Mouse (Mus musculus): ENCODE measurements at regions not wholly inside any gene's neighbourhood (a gene's known extent, or its start where the extent isn't known, plus 50 kb on each side); places are given as distances from the start of the nearest gene placed in this dataset.

GRCm38 (mm10) chr4:109610222-109610621, 56.8 kb downstream of the Cdkn2c start:
- DNase-seq (ENCODE audit: extremely low read depth, low read depth, low spot score) = no peak
- Histone ChIP-seq H3K27ac (replicated peaks; ENCODE audit: insufficient read depth, low read depth, low read length) (no peak overlapping the region), H3K4me1 (ENCODE audit: control insufficient read depth, insufficient read depth, low read length) (no peaks in the 10 kb centered on the region), H3K79me2 (ENCODE audit: control insufficient read depth, insufficient read depth, low read length) (no peaks in the 10 kb centered on the region), H3K4me3 (ENCODE audit: insufficient read depth, low read depth, low read length) (no peak overlapping the region), H3K36me3 (ENCODE audit: control insufficient read depth, insufficient read depth, low read length) (no peaks in the 10 kb centered on the region), H3K27me3 (ENCODE audit: control insufficient read depth, insufficient read depth, low read length) (no peaks in the 10 kb centered on the region), H3K9ac (ENCODE audit: low read depth, low read length) (no peak overlapping the region)
- WGBS = 95% methylated on average over 3 of the region's 3 CpGs
- TF ChIP-seq CTCF (IDR thresholded peaks at IDR 0.05; ENCODE audit: low read depth, low read length) (no peak), POLR2A (IDR thresholded peaks at IDR 0.05; ENCODE audit: extremely low read depth, insufficient read depth, low read length) (no peak)

- Histone ChIP-seq H3K4me3 (ENCODE audit: insufficient read depth, low read depth, low read length) (no peak overlapping the region), H3K27ac (replicated peaks; ENCODE audit: insufficient read depth, low read depth, low read length) (no peak overlapping the region), H3K79me2 (ENCODE audit: control insufficient read depth, insufficient read depth, low read length) (no peaks in the 10 kb centered on the region), H3K9ac (ENCODE audit: low read depth, low read length) (no peak overlapping the region), H3K27me3 (ENCODE audit: control insufficient read depth, insufficient read depth, low read length) (no peaks in the 10 kb centered on the region), H3K36me3 (ENCODE audit: control insufficient read depth, insufficient read depth, low read length) (no peaks in the 10 kb centered on the region), H3K4me1 (ENCODE audit: control insufficient read depth, insufficient read depth, low read length) (no peaks in the 10 kb centered on the region)
- WGBS = 65% methylated on average over 1 of the region's 1 CpGs
- TF ChIP-seq POLR2A (IDR thresholded peaks at IDR 0.05; ENCODE audit: extremely low read depth, insufficient read depth, low read length) (no peak), CTCF (IDR thresholded peaks at IDR 0.05; ENCODE audit: low read depth, low read length) (no peak)
- DNase-seq (ENCODE audit: extremely low read depth, low read depth, low spot score) = no peak
Observed at GRCm38 (mm10) chr4:109609770-109610169, 57.2 kb downstream of the Cdkn2c start.

GRCm38 (mm10) chr4:109589760-109590312, 58.7 kb upstream of the 4930522H14Rik start:
- Histone ChIP-seq H3K4me3 (ENCODE audit: insufficient read depth, low read depth, low read length) (no peak overlapping the region), H3K27ac (replicated peaks; ENCODE audit: insufficient read depth, low read depth, low read length) (no peak overlapping the region), H3K9ac (ENCODE audit: low read depth, low read length) (no peak overlapping the region), H3K36me3 (ENCODE audit: control insufficient read depth, insufficient read depth, low read length) (no peaks in the 10 kb centered on the region), H3K4me1 (ENCODE audit: control insufficient read depth, insufficient read depth, low read length) (no peaks in the 10 kb centered on the region), H3K27me3 (ENCODE audit: control insufficient read depth, insufficient read depth, low read length) (no peaks in the 10 kb centered on the region), H3K79me2 (ENCODE audit: control insufficient read depth, insufficient read depth, low read length) (no peaks in the 10 kb centered on the region)
- TF ChIP-seq CTCF (IDR thresholded peaks at IDR 0.05; ENCODE audit: low read depth, low read length) (no peak), POLR2A (IDR thresholded peaks at IDR 0.05; ENCODE audit: extremely low read depth, insufficient read depth, low read length) (no peak)
- WGBS = 60% methylated on average over 7 of the region's 7 CpGs
- DNase-seq (ENCODE audit: extremely low read depth, low read depth, low spot score) = no peak

- no peaks in the 10 kb centered on the region for H3K27me3 ChIP-seq (ENCODE audit: control insufficient read depth, insufficient read depth, low read length)
- 8% methylated on average over 3 of the region's 3 CpGs for WGBS
- peak; percentile 92 for DNase-seq (ENCODE audit: extremely low read depth, low read depth, low spot score)
- H3K9ac ChIP-seq (ENCODE audit: low read depth, low read length) = no peak overlapping the region
- H3K4me1 ChIP-seq (ENCODE audit: control insufficient read depth, insufficient read depth, low read length) = peaks cover 3% of the 10 kb centered on the region; the same call in 1 of the 2 replicates
- no peaks in the 10 kb centered on the region for H3K36me3 ChIP-seq (ENCODE audit: control insufficient read depth, insufficient read depth, low read length)
- H3K79me2 ChIP-seq (ENCODE audit: control insufficient read depth, insufficient read depth, low read length) = no peaks in the 10 kb centered on the region
- peak overlapping the region; percentile 68 for H3K27ac ChIP-seq (replicated peaks; ENCODE audit: insufficient read depth, low read depth, low read length)
- peak overlapping the region; percentile 38; the same call in 1 of the 2 replicates for H3K4me3 ChIP-seq (ENCODE audit: insufficient read depth, low read depth, low read length)
- no peak for TF ChIP-seq CTCF (IDR thresholded peaks at IDR 0.05; ENCODE audit: low read depth, low read length)
- no peak for TF ChIP-seq POLR2A (IDR thresholded peaks at IDR 0.05; ENCODE audit: extremely low read depth, insufficient read depth, low read length)
Observed at GRCm38 (mm10) chr4:109583185-109583786, 52.2 kb upstream of the 4930522H14Rik start.

GRCm38 (mm10) chr4:109582523-109582922, 51.4 kb upstream of the 4930522H14Rik start:
- 77% methylated on average over 4 of the region's 4 CpGs for WGBS
- H3K27ac ChIP-seq (replicated peaks; ENCODE audit: insufficient read depth, low read depth, low read length) = peak overlapping the region; percentile 68

More at GRCm38 (mm10) chr4:109582523-109582922, 51.4 kb upstream of the 4930522H14Rik start:
- Histone ChIP-seq H3K36me3 (ENCODE audit: control insufficient read depth, insufficient read depth, low read length) (no peaks in the 10 kb centered on the region), H3K4me1 (ENCODE audit: control insufficient read depth, insufficient read depth, low read length) (peaks cover 3% of the 10 kb centered on the region; the same call in 1 of the 2 replicates), H3K4me3 (ENCODE audit: insufficient read depth, low read depth, low read length) (no peak overlapping the region), H3K9ac (ENCODE audit: low read depth, low read length) (no peak overlapping the region), H3K27me3 (ENCODE audit: control insufficient read depth, insufficient read depth, low read length) (no peaks in the 10 kb centered on the region), H3K79me2 (ENCODE audit: control insufficient read depth, insufficient read depth, low read length) (no peaks in the 10 kb centered on the region)
- TF ChIP-seq CTCF (IDR thresholded peaks at IDR 0.05; ENCODE audit: low read depth, low read length) = no peak
- TF ChIP-seq POLR2A (IDR thresholded peaks at IDR 0.05; ENCODE audit: extremely low read depth, insufficient read depth, low read length) = no peak
- peak; percentile 26 for DNase-seq (ENCODE audit: extremely low read depth, low read depth, low spot score)
